Mouse (Mus musculus) embryonic facial prominence, embryonic 15.5 days (tissue): ENCODE data around the gene Lrrc74a. TPM values are rescaled to one million over a fixed set of nuclear protein-coding genes. Genes with fewer than 3 reads are reported as not detected.

ENCODE experiments used
- ATAC-seq: fragments of 200-750 bp; cut with Nextera tagmentation; 2 replicates; pipeline ENCODE4 v1.8.0; 2017; ENCODE audit warnings: low read depth, moderate TSS enrichment; ENCODE audit not compliant: insufficient number of reproducible peaks, low FRiP score, low TSS enrichment
- H3K27ac ChIP-seq: fragments of 300-500 bp; sonication (generic); replicated peaks from 2 replicates; pipeline ENCODE4 v1.5.1; 2015; ENCODE audit warnings: mild to moderate bottlenecking, inconsistent platforms
- H3K27me3 ChIP-seq: fragments of 300-500 bp; sonication (generic); 2 replicates; pipeline ENCODE4 v1.6.1; 2015; ENCODE audit warnings: inconsistent platforms
- H3K36me3 ChIP-seq: fragments of 300-500 bp; sonication (generic); 2 replicates; pipeline ENCODE4 v1.6.1; 2015; ENCODE audit warnings: mild to moderate bottlenecking, inconsistent platforms
- H3K4me1 ChIP-seq: fragments of 300-500 bp; sonication (generic); 2 replicates; pipeline ENCODE4 v1.6.1; 2015; ENCODE audit warnings: inconsistent platforms
- H3K4me2 ChIP-seq: fragments of 300-500 bp; sonication (generic); replicated peaks from 2 replicates; pipeline ENCODE4 v1.6.1; 2015; ENCODE audit warnings: mild to moderate bottlenecking, inconsistent platforms
- H3K4me3 ChIP-seq: fragments of 300-500 bp; sonication (generic); replicated peaks from 2 replicates; pipeline ENCODE4 v1.5.1; 2015; ENCODE audit warnings: mild to moderate bottlenecking, inconsistent platforms
- H3K9ac ChIP-seq: fragments of 300-500 bp; sonication (generic); 2 replicates; pipeline ENCODE4 v1.6.1; 2015; ENCODE audit warnings: inconsistent platforms
- H3K9me3 ChIP-seq: fragments of 300-500 bp; sonication (generic); replicated peaks from 2 replicates; pipeline ENCODE4 v1.6.1; 2016; ENCODE audit warnings: inconsistent platforms
- WGBS: fragments of 180-500 bp; shearing (Covaris S2); methylation state at CpG from one replicate; pipeline ENCODE4 v1.1.7; 2015; 5-methylcytosine and 5-hydroxymethylcytosine counted together
- polyA plus RNA-seq: library from polyadenylated mRNA; unstranded; fragments of >200 nt; fragmentation: Nextera tagmentation; extraction: Ambion mirVana; gene quantifications from 2 replicates; pipeline ENCODE4 v1.2.1, GENCODE M21; 2015

The Lrrc74a gene
- polyA plus RNA-seq, 1 experiment from 2014 or later = not detected

DNA sequence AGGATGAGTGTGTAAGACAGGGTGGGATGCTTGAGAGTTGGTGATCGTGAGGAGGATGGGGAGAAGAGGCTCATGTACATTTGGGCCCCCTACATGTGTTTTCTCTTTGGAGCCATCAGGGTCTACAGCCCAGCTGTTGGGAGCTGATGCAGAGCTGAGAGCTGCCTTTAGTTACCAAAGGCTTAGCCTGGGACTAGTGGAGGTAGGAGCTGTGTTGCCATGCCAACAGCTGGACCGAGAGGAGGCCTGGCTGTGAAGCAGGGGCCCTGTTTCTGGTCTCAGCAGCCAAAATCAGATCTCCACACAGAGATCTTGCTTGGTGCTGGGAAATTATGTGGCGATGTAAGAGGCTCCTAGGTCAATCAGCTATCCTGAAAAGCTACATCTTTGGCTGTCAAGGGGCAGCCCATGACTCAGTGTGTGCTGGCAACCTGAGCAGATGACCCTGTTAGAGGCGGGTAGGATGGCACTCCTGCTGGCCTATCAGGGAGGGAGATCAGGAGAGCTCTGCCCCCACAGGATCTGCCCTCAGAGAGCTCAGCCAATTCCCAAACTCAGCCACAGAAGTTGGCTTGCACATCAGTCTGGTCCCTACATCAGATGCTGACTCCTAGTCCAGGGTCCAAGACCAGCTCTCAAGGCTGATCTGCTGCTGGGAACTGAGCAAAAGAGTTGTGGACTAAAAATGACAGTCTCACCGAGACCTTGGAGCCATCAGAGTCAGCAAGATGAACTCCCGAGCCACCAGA lies 56.1 kb downstream of the Lrrc74a start:
- ATAC-seq = no peak

DNA sequence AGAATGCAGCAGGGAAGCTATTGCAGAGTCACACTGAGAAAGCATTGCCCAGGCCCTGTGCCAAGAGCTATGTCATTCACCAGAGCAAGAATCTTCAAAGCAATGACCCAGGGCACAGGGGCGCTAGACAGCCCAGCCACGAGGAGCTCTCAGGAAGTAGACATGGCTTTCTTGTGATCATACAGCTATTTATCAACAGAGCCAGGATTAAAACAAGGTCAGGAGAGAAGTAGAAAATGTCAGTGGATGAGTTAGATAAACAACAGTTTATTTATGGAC lies 56.6 kb downstream of the Lrrc74a start:
- Histone ChIP-seq H3K36me3 (no peaks in the 10 kb centered on the region), H3K27me3 (no peaks in the 10 kb centered on the region), H3K4me1 (peaks cover 35% of the 10 kb centered on the region), H3K27ac (no peak overlapping the region), H3K4me2 (no peak overlapping the region), H3K9ac (no peak overlapping the region), H3K9me3 (no peaks in the 10 kb centered on the region), H3K4me3 (no peak overlapping the region)
- ATAC-seq = no peak
- 19% methylated on average over 2 of the region's 2 CpGs for WGBS

More for the DNA sequence above, 56.1 kb downstream of the Lrrc74a start:
- H3K4me1 ChIP-seq = peaks cover 32% of the 10 kb centered on the region
- no peak overlapping the region for H3K4me2 ChIP-seq
- no peak overlapping the region for H3K27ac ChIP-seq
- H3K9me3 ChIP-seq = no peaks in the 10 kb centered on the region
- H3K27me3 ChIP-seq = no peaks in the 10 kb centered on the region
- H3K9ac ChIP-seq = no peak overlapping the region
- WGBS = 41% methylated on average over 6 of the region's 6 CpGs
- no peak overlapping the region for H3K4me3 ChIP-seq
- H3K36me3 ChIP-seq = no peaks in the 10 kb centered on the region

DNA sequence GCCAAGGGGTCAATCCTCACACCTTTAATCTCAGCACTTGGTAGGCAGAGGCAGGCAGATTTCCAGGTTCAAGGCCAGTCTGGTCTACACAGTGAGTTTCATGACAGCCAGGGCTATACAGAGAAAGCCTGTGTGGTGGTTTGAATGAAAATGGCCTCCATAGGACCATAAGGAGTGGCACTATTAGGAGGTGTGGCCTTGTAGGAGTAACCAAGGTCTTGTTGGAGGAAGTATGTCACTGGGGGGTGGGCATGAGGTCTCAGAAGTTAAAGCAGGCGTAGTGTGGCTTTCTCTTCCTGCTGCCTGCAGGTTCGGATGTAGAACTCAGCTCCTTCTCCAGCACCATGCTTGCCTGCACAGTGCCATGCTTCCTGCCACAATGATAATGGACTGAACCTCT lies 57.8 kb downstream of the Lrrc74a start:
- Histone ChIP-seq H3K4me2 (no peak overlapping the region), H3K9me3 (no peaks in the 10 kb centered on the region), H3K4me1 (peaks cover 30% of the 10 kb centered on the region), H3K27me3 (no peaks in the 10 kb centered on the region), H3K4me3 (no peak overlapping the region), H3K27ac (no peak overlapping the region), H3K9ac (no peak overlapping the region), H3K36me3 (no peaks in the 10 kb centered on the region)
- WGBS = 85% methylated on average over 2 of the region's 2 CpGs
- no peak for ATAC-seq

DNA sequence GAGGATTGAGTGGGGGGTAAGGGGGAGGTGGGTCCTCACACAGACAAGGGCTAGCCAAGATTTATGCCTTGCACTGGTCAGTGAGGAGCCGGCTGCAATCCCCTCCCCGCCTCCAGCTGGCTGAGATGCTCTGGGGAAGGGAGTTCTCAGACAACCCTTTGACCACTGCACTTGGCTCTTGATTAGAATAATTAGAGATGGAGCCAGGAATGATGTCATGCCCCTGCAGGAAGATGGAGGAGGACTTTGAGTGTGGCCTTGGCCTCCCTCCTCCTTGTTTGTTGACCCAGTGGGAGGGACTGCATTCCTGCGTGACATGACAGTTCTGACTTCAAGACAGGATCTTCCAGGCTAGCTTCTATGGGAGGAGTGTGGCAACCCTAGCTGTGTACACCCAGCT lies 59.7 kb downstream of the Lrrc74a start:
- H3K27me3 ChIP-seq = no peaks in the 10 kb centered on the region
- 60% methylated on average over 3 of the region's 3 CpGs for WGBS
- no peaks in the 10 kb centered on the region for H3K36me3 ChIP-seq

DNA sequence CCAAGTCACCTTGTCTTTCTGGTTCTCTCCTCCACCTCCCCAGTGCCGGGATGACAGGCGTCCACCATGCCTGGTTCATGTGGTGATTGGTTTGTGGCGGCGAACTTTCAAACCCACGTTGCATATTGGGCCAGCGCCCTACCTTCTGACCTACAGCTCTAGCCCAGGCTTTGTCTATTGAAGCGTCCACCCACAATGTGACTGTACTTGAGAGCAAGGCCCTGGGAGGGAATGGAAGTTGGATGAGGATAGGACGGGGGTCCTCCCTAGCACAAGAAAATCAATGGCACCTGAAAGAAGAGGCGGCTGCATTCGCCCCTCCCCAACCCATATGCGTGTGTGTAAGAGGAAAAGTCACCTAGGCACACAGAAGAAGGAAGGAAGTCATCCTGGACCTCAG lies 60.2 kb downstream of the Lrrc74a start:
- no peak for ATAC-seq
- H3K4me1 ChIP-seq = peaks cover 32% of the 10 kb centered on the region
- H3K9ac ChIP-seq = no peak overlapping the region
- no peaks in the 10 kb centered on the region for H3K36me3 ChIP-seq
- H3K27me3 ChIP-seq = no peaks in the 10 kb centered on the region
- no peak overlapping the region for H3K27ac ChIP-seq
- 86% methylated on average over 11 of the region's 11 CpGs for WGBS
- no peaks in the 10 kb centered on the region for H3K9me3 ChIP-seq
- no peak overlapping the region for H3K4me2 ChIP-seq
- no peak overlapping the region for H3K4me3 ChIP-seq

More for the DNA sequence above, 59.7 kb downstream of the Lrrc74a start:
- H3K27ac ChIP-seq = no peak overlapping the region; the same call in 1 of the 2 replicates
- H3K4me1 ChIP-seq = peaks cover 27% of the 10 kb centered on the region
- no peaks in the 10 kb centered on the region for H3K9me3 ChIP-seq
- H3K4me2 ChIP-seq = no peak overlapping the region
- ATAC-seq = no peak
- H3K9ac ChIP-seq = no peak overlapping the region
- no peak overlapping the region for H3K4me3 ChIP-seq

GRCm38 (mm10) chr12:86795076-86795837 lies 61.1 kb downstream of the Lrrc74a start:
- Histone ChIP-seq H3K27me3 (no peaks in the 10 kb centered on the region), H3K4me2 (no peak overlapping the region), H3K9me3 (no peaks in the 10 kb centered on the region), H3K9ac (no peak overlapping the region), H3K4me1 (peaks cover 37% of the 10 kb centered on the region), H3K27ac (0 out of 2 replicates have a peak overlapping the region, but pooled peaks have one; percentile 34), H3K4me3 (no peak overlapping the region), H3K36me3 (no peaks in the 10 kb centered on the region)
- WGBS = 57% methylated on average over 7 of the region's 7 CpGs
- peak; percentile 25; the same call in 1 of the 2 replicates for ATAC-seq

DNA sequence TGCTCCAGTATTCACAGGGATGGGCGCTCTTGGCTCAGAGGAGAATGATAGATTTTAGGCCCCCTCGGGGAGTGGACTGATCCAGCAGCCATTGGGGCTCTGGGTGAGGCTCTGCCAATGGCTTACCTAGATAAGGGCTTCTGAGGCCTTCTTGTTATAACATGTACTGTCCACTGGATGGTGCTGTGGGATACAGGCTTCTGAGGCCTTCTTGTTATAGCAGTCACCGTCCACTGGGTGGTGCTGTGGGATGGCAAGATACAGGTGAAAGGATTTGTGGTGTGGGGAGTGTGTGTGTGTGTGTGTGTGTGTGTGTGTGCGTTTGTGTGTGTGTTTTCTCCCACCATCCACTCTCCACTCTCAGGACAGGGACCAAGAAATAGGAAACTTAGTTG lies 61.7 kb downstream of the Lrrc74a start:
- H3K27ac ChIP-seq = 0 out of 2 replicates have a peak overlapping the region, but pooled peaks have one; percentile 34
- 2% methylated on average over 4 of the region's 4 CpGs for WGBS
- H3K9me3 ChIP-seq = no peaks in the 10 kb centered on the region
- 0 out of 2 replicates have a peak, but pooled peaks have one; percentile 10 for ATAC-seq
- H3K4me1 ChIP-seq = peaks cover 37% of the 10 kb centered on the region
- H3K9ac ChIP-seq = no peak overlapping the region
- no peaks in the 10 kb centered on the region for H3K36me3 ChIP-seq
- H3K4me3 ChIP-seq = no peak overlapping the region
- H3K27me3 ChIP-seq = no peaks in the 10 kb centered on the region
- H3K4me2 ChIP-seq = no peak overlapping the region

- Histone ChIP-seq H3K36me3 (no peaks in the 10 kb centered on the region), H3K9me3 (no peaks in the 10 kb centered on the region), H3K27me3 (no peaks in the 10 kb centered on the region), H3K4me2 (no peak overlapping the region), H3K4me3 (no peak overlapping the region), H3K27ac (no peak overlapping the region), H3K4me1 (peaks cover 41% of the 10 kb centered on the region), H3K9ac (no peak overlapping the region)
- no peak for ATAC-seq
- 71% methylated on average over 3 of the region's 3 CpGs for WGBS
These were observed 62.2 kb downstream of the Lrrc74a start for GRCm38 (mm10) chr12:86796351-86796750.

GRCm38 (mm10) chr12:86797771-86798170 lies 63.6 kb downstream of the Lrrc74a start:
- H3K4me3 ChIP-seq = no peak overlapping the region
- H3K9ac ChIP-seq = no peak overlapping the region
- no peak overlapping the region for H3K4me2 ChIP-seq
- no peaks in the 10 kb centered on the region for H3K27me3 ChIP-seq
- WGBS = 88% methylated on average over 4 of the region's 4 CpGs
- no peak overlapping the region for H3K27ac ChIP-seq
- no peaks in the 10 kb centered on the region for H3K9me3 ChIP-seq
- H3K4me1 ChIP-seq = peaks cover 56% of the 10 kb centered on the region
- no peaks in the 10 kb centered on the region for H3K36me3 ChIP-seq
- no peak for ATAC-seq

DNA sequence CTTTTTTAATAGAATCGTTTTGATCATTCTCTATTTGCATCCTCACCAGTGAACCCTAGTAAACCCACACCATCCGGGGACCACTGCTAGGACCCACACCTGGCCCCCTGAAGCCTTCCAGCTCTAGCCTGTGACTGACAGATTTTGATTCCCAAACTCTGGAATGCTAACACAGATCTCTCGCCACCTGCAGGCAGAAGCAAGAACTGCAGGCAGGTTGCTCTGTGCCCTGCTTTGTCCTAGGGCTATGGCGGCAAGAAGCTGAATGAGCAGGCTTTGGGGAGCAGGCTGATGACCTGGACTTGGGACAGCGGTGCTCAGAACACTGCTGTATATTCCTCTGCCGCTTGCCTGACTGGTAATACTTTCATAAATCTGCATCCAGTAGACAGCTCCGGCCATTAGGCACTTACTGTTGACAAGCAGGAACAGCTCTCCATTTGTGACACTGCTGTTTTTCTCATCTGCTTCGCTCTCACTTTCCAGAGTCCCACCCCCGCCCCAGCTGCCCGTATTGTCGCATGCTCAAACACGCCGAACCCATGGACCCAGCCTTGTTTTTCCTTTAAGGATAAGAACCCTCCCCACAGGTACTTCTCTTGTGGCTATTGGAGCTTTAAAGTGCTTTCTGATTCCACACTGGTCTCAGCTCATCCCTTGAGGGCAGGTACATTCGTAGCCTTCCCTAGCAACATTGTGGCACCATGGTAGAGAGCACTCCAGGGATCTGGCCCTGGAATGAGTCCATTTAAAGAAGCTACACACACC lies 64.8 kb downstream of the Lrrc74a start:
- 12% methylated on average over 14 of the region's 14 CpGs for WGBS
- H3K4me3 ChIP-seq = no peak overlapping the region
- H3K4me1 ChIP-seq = peaks cover 63% of the 10 kb centered on the region
- H3K9me3 ChIP-seq = no peaks in the 10 kb centered on the region
- H3K9ac ChIP-seq = no peak overlapping the region
- no peak for ATAC-seq
- H3K4me2 ChIP-seq = peak overlapping the region; percentile 17; the same call in 1 of the 2 replicates
- peak overlapping the region; percentile 99 for H3K27ac ChIP-seq
- H3K27me3 ChIP-seq = no peaks in the 10 kb centered on the region
- no peaks in the 10 kb centered on the region for H3K36me3 ChIP-seq

DNA sequence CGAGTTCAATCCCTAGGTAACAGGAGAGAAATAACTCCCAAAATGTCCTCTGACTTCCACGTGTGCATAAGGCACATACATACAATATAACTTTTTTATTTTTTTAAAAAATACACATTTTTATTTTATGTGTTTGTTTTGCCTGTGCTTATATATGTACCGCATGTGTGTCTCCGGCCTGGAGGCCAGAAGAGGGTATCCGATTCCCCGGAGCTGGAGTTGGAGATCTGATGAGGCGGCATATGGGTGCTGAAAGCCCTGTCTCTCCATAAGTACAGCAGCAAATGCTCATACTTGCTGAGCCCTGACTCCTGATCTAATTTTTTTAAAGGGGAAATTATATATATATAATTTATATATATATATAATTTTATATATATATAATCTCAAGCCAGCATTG lies 65.6 kb downstream of the Lrrc74a start:
- H3K27me3 ChIP-seq = no peaks in the 10 kb centered on the region
- H3K4me2 ChIP-seq = no peak overlapping the region
- peak overlapping the region; percentile 99 for H3K27ac ChIP-seq
- WGBS = 58% methylated on average over 7 of the region's 7 CpGs
- no peak for ATAC-seq
- no peak overlapping the region for H3K9ac ChIP-seq
- H3K36me3 ChIP-seq = no peaks in the 10 kb centered on the region
- no peak overlapping the region for H3K4me3 ChIP-seq
- H3K4me1 ChIP-seq = peaks cover 69% of the 10 kb centered on the region
- no peaks in the 10 kb centered on the region for H3K9me3 ChIP-seq
